Mouse (Mus musculus) CH12.LX (cell line): ENCODE measurements around the gene Sacm1l.

ENCODE experiments used
- BHLHE40 ChIP-seq: IDR thresholded peaks from 2 replicates; pipeline ENCODE4 v1.6.1; 2011; ENCODE audit warnings: mild to moderate bottlenecking, low read depth, low read length, improper control_type of control experiment
- CTCF ChIP-seq, 2 experiments: IDR thresholded peaks in 1 of 2; conservative IDR thresholded peaks in 1 of 2; 2 replicates each; pipeline ENCODE4 v1.5.1; 2011 to 2012; ENCODE audit warnings: low read depth in 2 of 2, low read length in 2 of 2, improper control_type of control experiment in 1 of 2, inconsistent platforms in 1 of 2, mild to moderate bottlenecking in 1 of 2, moderate library complexity in 1 of 2
- ELF1 ChIP-seq: IDR thresholded peaks from 2 replicates; pipeline ENCODE4 v1.6.1; 2014; ENCODE audit warnings: low read depth, mild to moderate bottlenecking, inconsistent platforms, low read length, improper control_type of control experiment
- EP300 ChIP-seq: IDR thresholded peaks from 2 replicates; pipeline ENCODE4 v1.6.1; 2011; ENCODE audit warnings: low read length, improper control_type of control experiment
- ETS1 ChIP-seq: conservative IDR thresholded peaks from 2 replicates; pipeline ENCODE4 v1.6.1; 2012; ENCODE audit warnings: low read depth, mild to moderate bottlenecking, inconsistent platforms, low read length, improper control_type of control experiment, moderate library complexity
- MAX ChIP-seq: IDR thresholded peaks from 2 replicates; pipeline ENCODE4 v1.6.1; 2011; ENCODE audit warnings: low read length, improper control_type of control experiment
- NELFE ChIP-seq: IDR thresholded peaks from 2 replicates; pipeline ENCODE4 v1.6.1; 2011; ENCODE audit warnings: low read depth, low read length, improper control_type of control experiment
- POLR2A ChIP-seq: IDR thresholded peaks from 2 replicates; pipeline ENCODE4 v1.6.1; 2011; ENCODE audit warnings: low read depth, mild to moderate bottlenecking, improper control_type of control experiment, low read length
- POLR2AphosphoS2 ChIP-seq: IDR thresholded peaks from 2 replicates; pipeline ENCODE4 v1.6.1; 2011; ENCODE audit warnings: low read depth, low read length, improper control_type of control experiment
- SIN3A ChIP-seq: IDR thresholded peaks from 2 replicates; pipeline ENCODE4 v1.6.1; 2012; ENCODE audit warnings: low read length, improper control_type of control experiment, inconsistent platforms
- SMC3 ChIP-seq: IDR thresholded peaks from 2 replicates; pipeline ENCODE4 v1.6.1; 2011; ENCODE audit warnings: low read depth, low read length, improper control_type of control experiment
- TCF12 ChIP-seq: IDR thresholded peaks from 2 replicates; pipeline ENCODE4 v1.6.1; 2014; ENCODE audit warnings: low read depth, mild to moderate bottlenecking, inconsistent platforms, low read length, improper control_type of control experiment
- UBTF ChIP-seq: IDR thresholded peaks from 2 replicates; pipeline ENCODE4 v1.6.1; 2012; ENCODE audit warnings: low read depth, mild to moderate bottlenecking, inconsistent platforms, low read length, improper control_type of control experiment, moderate library complexity
- ZNF384 ChIP-seq: IDR thresholded peaks from 2 replicates; pipeline ENCODE4 v1.6.1; 2012; ENCODE audit warnings: low read depth, low read length, improper control_type of control experiment, inconsistent platforms

DNA sequence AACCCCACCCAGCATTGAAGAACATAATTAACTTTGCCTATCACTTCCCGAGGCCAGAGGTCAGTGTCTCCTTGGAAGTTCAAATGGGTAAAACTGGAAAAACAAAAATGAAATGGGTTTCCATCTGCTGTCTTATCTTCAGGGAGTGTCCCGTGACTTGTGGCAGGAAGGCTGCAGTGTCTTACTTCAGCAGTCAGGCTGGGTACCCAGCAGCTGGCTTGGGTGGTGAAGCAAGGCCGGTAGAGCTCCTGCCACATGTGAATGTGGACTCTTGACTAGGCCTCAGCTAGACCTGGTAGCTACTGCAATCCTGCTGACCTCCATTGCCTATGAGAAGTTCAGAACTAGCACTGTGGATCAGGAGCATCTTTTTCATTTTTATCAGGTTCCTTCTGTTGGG, 8.8 kb upstream of the Sacm1l start:
- no peak for TF ChIP-seq ZNF384
- TF ChIP-seq POLR2A, result no peak
- TF ChIP-seq ETS1, result no peak
- no peak for TF ChIP-seq EP300
- TF ChIP-seq ELF1, result no peak
- TF ChIP-seq TCF12, result no peak
- TF ChIP-seq SIN3A, result no peak
- no peak for TF ChIP-seq CTCF (conservative IDR thresholded peaks at IDR 0.05 in 1 of 2, IDR thresholded peaks at IDR 0.05 in 1 of 2; ENCODE audit: low read depth in 2 of 2, low read length in 2 of 2)
- no peak for TF ChIP-seq MAX
- TF ChIP-seq BHLHE40, result no peak
- TF ChIP-seq SMC3, result no peak
- no peak for TF ChIP-seq POLR2AphosphoS2
- TF ChIP-seq NELFE, result no peak
- no peak for TF ChIP-seq UBTF
